Mouse (Mus musculus) liver, embryonic 11.5 days (tissue): ENCODE results near the gene Nepn. TPM values are rescaled to one million over a fixed set of nuclear protein-coding genes. Genes with fewer than 3 reads are reported as not detected.

Source experiments
- ATAC-seq: fragments of 200-750 bp; cut with Nextera tagmentation; replicated peaks from 2 replicates; pipeline ENCODE4 v1.8.0; 2017; ENCODE audit warnings: moderate number of reproducible peaks, mild to moderate bottlenecking, moderate TSS enrichment, moderate library complexity; ENCODE audit not compliant: low FRiP score
- DNase-seq: peaks from one replicate; pipeline ENCODE4 v3.0.0-alpha.2; 2017; ENCODE audit warnings: low spot score
- H3K27ac ChIP-seq: fragments of 300-500 bp; sonication (generic); 2 replicates; pipeline ENCODE4 v1.5.1; 2014; ENCODE audit warnings: mild to moderate bottlenecking, low read depth, low read length, control low read depth
- H3K27me3 ChIP-seq: fragments of 300-500 bp; sonication (generic); replicated peaks from 2 replicates; pipeline ENCODE4 v1.6.1; 2014; ENCODE audit warnings: low read length, mixed read lengths; ENCODE audit not compliant: control insufficient read depth, insufficient read depth
- H3K36me3 ChIP-seq: fragments of 300-500 bp; sonication (generic); 2 replicates; pipeline ENCODE4 v1.6.1; 2014; ENCODE audit warnings: mild to moderate bottlenecking, low read length, moderate library complexity, mixed read lengths; ENCODE audit not compliant: control insufficient read depth, insufficient read depth
- H3K4me1 ChIP-seq: fragments of 300-500 bp; sonication (generic); replicated peaks from 2 replicates; pipeline ENCODE4 v1.6.1; 2014; ENCODE audit warnings: low read length, mixed read lengths; ENCODE audit not compliant: control insufficient read depth, insufficient read depth
- H3K4me2 ChIP-seq: fragments of 300-500 bp; sonication (generic); 2 replicates; pipeline ENCODE4 v1.6.1; 2014; ENCODE audit warnings: mild to moderate bottlenecking, control low read depth, moderate library complexity
- H3K4me3 ChIP-seq: fragments of 300-500 bp; sonication (generic); 2 replicates; pipeline ENCODE4 v1.5.1; 2014; ENCODE audit warnings: low read depth, low read length, control low read depth
- H3K9ac ChIP-seq: fragments of 300-500 bp; sonication (generic); 2 replicates; pipeline ENCODE4 v1.6.1; 2014; ENCODE audit warnings: low read depth, low read length, control low read depth
- H3K9me3 ChIP-seq: fragments of 300-500 bp; sonication (generic); 2 replicates; pipeline ENCODE4 v1.6.1; 2016; ENCODE audit warnings: low read length, inconsistent platforms, mixed read lengths; ENCODE audit not compliant: control insufficient read depth
- WGBS: fragments of 180-500 bp; shearing (Covaris S2); extraction: QIAGEN DNeasy Blood & Tissue Kit; methylation state at CpG from one replicate; pipeline ENCODE4 v1.1.7; 2014; 5-methylcytosine and 5-hydroxymethylcytosine counted together
- polyA plus RNA-seq: library from polyadenylated mRNA; unstranded; fragments of >200 nt; fragmentation: Nextera tagmentation; extraction: Ambion mirVana; gene quantifications from 2 replicates; pipeline ENCODE4 v1.2.1, GENCODE M21; 2014

The Nepn gene
- polyA plus RNA-seq, 1 experiment from 2014 or later: 2.1 TPM

DNA sequence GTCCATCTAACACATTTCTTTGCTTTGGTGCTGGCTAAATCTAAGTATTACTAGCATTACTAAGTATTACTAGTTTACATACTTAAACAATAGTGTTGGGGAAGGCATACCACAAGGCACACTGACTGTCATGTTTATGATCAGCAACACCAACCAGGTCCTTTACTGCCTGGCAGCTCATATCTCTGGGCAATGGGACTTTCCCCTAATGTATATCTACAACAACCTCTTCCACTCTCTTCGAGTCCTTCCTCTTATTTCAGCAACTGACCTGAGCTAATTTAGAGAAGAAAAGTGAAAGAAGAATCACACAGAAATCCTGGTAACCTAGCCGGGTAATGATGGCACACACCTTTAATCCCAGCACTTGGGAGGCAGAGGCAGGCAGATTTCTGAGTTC lies 12.3 kb upstream of the Nepn start:
- Histone ChIP-seq H3K4me1 (peaks cover 3% of the 10 kb centered on the region; the same call in 1 of the 2 replicates), H3K9ac (no peak overlapping the region), H3K36me3 (no peaks in the 10 kb centered on the region), H3K27ac (no peak overlapping the region), H3K4me2 (no peak overlapping the region), H3K4me3 (no peak overlapping the region), H3K27me3 (no peaks in the 10 kb centered on the region), H3K9me3 (no peaks in the 10 kb centered on the region)
- WGBS: 63% methylated on average over 2 of the region's 2 CpGs
- no peak for DNase-seq
- ATAC-seq: no peak

DNA sequence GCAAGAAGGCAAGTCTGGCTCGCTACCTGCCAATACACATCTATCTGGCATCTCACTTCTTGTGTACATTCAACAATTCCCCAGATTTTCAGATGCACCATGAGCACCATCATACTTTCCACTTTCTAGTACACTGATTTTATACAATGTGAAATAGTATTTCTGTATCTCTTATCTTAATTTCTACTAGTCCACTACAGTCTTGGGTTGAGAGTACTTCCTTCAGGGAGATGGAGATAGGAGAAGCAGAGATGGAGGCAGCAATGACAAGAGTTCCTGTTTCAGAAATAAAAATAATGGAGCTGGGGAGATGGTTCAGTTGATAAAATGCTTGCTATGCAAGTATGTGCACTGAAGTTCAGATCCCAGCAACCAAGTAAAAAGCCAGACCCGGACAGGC lies 11.0 kb upstream of the Nepn start:
- Histone ChIP-seq H3K27ac (no peak overlapping the region), H3K4me2 (no peak overlapping the region), H3K36me3 (no peaks in the 10 kb centered on the region), H3K9ac (no peak overlapping the region), H3K4me1 (peaks cover 4% of the 10 kb centered on the region), H3K4me3 (no peak overlapping the region), H3K9me3 (no peaks in the 10 kb centered on the region), H3K27me3 (no peaks in the 10 kb centered on the region)
- ATAC-seq (no peak), DNase-seq (no peak)
- 88% methylated on average over 2 of the region's 2 CpGs for WGBS

GRCm38 (mm10) chr10:52381321-52381801 lies 7.4 kb upstream of the Nepn start:
- Histone ChIP-seq H3K27me3 (no peaks in the 10 kb centered on the region), H3K27ac (peak overlapping the region; percentile 82), H3K9ac (peak overlapping the region; percentile 90), H3K9me3 (no peaks in the 10 kb centered on the region), H3K4me3 (peak overlapping the region; percentile 89), H3K4me1 (peaks cover 6% of the 10 kb centered on the region), H3K4me2 (peak overlapping the region; percentile 85), H3K36me3 (no peaks in the 10 kb centered on the region)
- DNase-seq: peak; percentile 47
- WGBS: under 1% methylated on average over 19 of the region's 19 CpGs
- peak; percentile 33 for ATAC-seq

GRCm38 (mm10) chr10:52381845-52382591 lies 6.8 kb upstream of the Nepn start, which contains the start of gene Gopc:
Gene Gopc, minus strand, starts transcription at chr10:52382124.
- Histone ChIP-seq H3K27me3 (no peaks in the 10 kb centered on the region), H3K9me3 (no peaks in the 10 kb centered on the region), H3K9ac (peak within 1 kb of the TSS; percentile 90), H3K4me3 (peak within 1 kb of the TSS; percentile 89), H3K4me1 (peaks cover 6% of the 10 kb centered on the region), H3K36me3 (no peaks in the 10 kb centered on the region), H3K27ac (peak within 1 kb of the TSS; percentile 82), H3K4me2 (peak within 1 kb of the TSS; percentile 85)
- WGBS: under 1% methylated on average over 53 of the region's 71 CpGs
- DNase-seq: peak; percentile 94
- ATAC-seq: peak; percentile 97

- no peak for ATAC-seq
- 79% methylated on average over 6 of the region's 6 CpGs for WGBS
Observed at GRCm38 (mm10) chr10:52383022-52383421, 5.8 kb upstream of the Nepn start.

DNA sequence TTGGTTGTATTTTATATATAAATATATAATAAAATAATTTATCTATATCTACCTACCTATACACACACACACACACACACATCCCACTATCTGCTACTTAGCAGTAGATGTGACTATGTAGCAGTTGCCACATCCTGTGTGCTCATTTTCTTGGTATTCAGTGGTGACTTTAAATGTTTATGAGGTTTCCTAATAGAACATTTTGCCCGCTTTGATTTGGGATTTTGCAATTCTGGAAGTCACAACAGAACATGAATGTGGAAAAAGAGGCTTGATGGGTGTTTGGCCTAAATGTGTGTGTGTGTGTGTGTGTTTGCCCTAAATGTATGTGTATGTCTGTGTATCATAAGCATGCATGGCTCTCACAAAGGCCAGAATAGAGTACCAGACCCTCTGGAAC lies 5.2 kb upstream of the Nepn start:
- Histone ChIP-seq H3K4me3 (no peak overlapping the region), H3K27ac (no peak overlapping the region), H3K36me3 (no peaks in the 10 kb centered on the region), H3K27me3 (no peaks in the 10 kb centered on the region), H3K4me2 (no peak overlapping the region), H3K9ac (no peak overlapping the region), H3K9me3 (no peaks in the 10 kb centered on the region), H3K4me1 (peaks cover 6% of the 10 kb centered on the region)
- ATAC-seq (no peak), DNase-seq (no peak)
- WGBS: 92% methylated on average over 1 of the region's 1 CpGs

More at GRCm38 (mm10) chr10:52383022-52383421, 5.8 kb upstream of the Nepn start:
- Histone ChIP-seq H3K36me3 (no peaks in the 10 kb centered on the region), H3K27ac (no peak overlapping the region), H3K4me3 (peak overlapping the region; percentile 89), H3K9me3 (no peaks in the 10 kb centered on the region), H3K4me2 (peak overlapping the region; percentile 72), H3K27me3 (no peaks in the 10 kb centered on the region), H3K4me1 (peaks cover 6% of the 10 kb centered on the region), H3K9ac (peak overlapping the region; percentile 90)
- DNase-seq: no peak

DNA sequence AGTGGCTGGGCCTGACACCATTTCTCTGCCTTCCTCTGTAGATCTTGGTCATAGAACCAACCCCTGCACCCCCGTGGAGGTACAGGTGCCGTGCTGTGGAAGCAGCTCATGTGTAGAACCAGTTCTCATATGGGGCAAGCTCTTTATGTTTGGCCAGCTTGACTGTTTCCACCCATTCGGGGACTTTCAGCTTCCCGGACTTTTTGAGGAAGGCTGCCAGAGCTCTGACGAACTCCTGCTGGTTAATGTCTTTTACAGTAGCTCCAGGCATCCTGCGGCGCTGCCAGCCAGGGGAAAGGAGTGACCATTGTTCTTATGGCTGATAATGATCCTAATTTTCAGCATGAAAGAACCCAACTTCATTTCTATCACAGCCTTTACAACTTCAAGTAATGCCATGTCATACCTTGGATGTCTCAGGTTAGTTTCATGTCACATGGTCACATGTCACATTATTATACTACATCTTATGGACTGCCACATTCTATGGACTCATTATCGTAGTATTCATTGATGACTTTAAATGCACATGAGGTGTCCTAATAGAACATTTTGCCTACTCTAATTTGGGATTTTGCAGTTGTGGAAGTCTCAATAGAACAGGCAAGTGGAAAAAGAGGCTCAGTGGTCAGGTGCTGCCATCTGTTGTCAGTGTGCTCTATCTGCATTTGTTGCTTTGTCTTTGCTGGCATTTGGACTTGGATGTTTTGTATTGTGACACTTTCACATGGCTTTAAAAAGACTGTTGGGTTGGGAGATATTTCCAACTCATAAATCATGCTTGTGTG lies 3.8 kb upstream of the Nepn start:
- H3K4me2 ChIP-seq: no peak overlapping the region
- H3K4me3 ChIP-seq: no peak overlapping the region
- H3K4me1 ChIP-seq: peaks cover 6% of the 10 kb centered on the region
- DNase-seq: no peak
- H3K9me3 ChIP-seq: no peaks in the 10 kb centered on the region
- no peak overlapping the region for H3K9ac ChIP-seq
- H3K27ac ChIP-seq: no peak overlapping the region
- no peaks in the 10 kb centered on the region for H3K27me3 ChIP-seq
- no peak for ATAC-seq
- no peaks in the 10 kb centered on the region for H3K36me3 ChIP-seq
- WGBS: 50% methylated on average over 8 of the region's 8 CpGs

DNA sequence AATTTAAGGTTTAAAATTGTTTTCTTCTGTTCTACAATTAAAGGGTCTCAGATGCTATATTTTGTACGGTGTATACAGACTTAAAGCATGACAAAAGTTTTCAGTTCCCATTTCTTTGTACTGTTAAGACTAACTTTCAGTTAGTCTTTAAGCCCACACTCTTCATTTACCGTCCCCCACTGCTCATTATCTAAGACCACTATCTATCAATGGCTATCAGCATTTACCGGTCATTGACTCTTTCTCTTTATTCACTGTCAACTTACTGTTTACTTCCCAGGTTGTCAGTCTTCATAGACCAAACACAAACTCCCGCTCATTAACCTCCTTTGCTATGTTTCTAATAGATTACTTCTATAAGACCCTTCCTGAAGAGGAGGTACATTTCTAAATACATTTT lies 1.6 kb upstream of the Nepn start:
- H3K36me3 ChIP-seq: no peaks in the 10 kb centered on the region
- no peak overlapping the region for H3K4me2 ChIP-seq
- H3K9ac ChIP-seq: no peak overlapping the region
- 50% methylated on average over 4 of the region's 4 CpGs for WGBS
- H3K27me3 ChIP-seq: no peaks in the 10 kb centered on the region
- DNase-seq (no peak), ATAC-seq (no peak)
- H3K4me1 ChIP-seq: peaks cover 3% of the 10 kb centered on the region; the same call in 1 of the 2 replicates
- no peak overlapping the region for H3K4me3 ChIP-seq
- no peak overlapping the region for H3K27ac ChIP-seq
- no peaks in the 10 kb centered on the region for H3K9me3 ChIP-seq
